Mouse (Mus musculus) spleen, adult 2 months (tissue): Measurements from ENCODE around the gene Dagla.

Source experiments
- CTCF ChIP-seq: fragments of 200-500 bp; IDR thresholded peaks from 2 replicates; pipeline ENCODE4 v1.5.1; 2011; ENCODE audit warnings: mild to moderate bottlenecking, inconsistent platforms; ENCODE audit not compliant: insufficient read depth, insufficient read length, insufficient replicate concordance; ENCODE audit errors: extremely low read depth
- POLR2A ChIP-seq: fragments of 200-500 bp; IDR thresholded peaks from 2 replicates; pipeline ENCODE4 v1.6.1; 2011; ENCODE audit warnings: low read depth, low read length, inconsistent platforms

DNA sequence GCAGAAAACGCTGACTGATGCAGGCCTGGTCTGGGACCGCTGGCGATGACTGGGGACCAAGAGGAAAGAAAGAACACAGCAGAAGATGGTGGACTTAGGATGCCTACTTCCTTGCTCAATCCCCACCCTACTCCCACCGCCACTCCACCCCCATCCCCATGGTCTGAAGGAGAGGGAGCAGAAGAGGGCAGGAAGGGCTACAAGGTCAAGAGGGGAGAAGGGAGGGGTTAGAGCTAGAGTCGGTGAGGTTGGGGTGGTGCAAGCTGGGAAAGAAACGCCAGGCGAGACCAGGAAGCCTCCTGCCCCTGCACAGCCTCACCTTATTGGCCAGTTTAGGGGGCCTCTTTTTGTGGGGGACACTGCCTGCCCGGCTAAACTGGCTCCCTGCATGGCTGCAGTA is 88.6 kb downstream of the Dagla start:
- TF ChIP-seq CTCF (no peak), POLR2A (no peak)
